Mouse (Mus musculus) spleen, postnatal 36 days (tissue): ENCODE measurements around the gene Iffo1.
A peak's percentile ranks its signal among the peaks of the same experiment; 100 is the strongest.

Source experiments
- DNase-seq, 2 experiments: peaks; one replicate each; pipeline ENCODE4 v3.0.0; 2022; ENCODE audit warnings: low spot score in 2 of 2, mixed read lengths in 1 of 2

The Iffo1 gene

DNA sequence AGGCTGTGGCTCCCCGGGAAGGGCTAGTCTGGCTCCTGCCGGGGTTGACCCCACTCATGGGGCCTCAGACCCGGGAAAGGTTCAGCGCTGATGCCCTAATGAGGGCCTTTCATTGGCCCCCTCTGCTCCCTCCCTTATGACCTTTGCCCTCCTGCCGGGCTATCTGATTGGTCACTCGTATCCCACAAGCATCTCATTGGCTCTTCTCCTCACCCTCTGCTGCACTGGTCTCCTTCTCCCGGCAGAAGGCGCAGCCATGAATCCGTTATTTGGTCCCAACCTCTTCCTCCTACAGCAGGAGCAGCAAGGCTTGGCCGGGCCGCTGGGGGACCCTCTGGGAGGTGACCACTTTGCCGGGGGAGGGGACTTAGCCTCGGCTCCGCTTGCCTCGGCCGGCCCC, at the start of gene Iffo1:
Iffo1 (plus strand) TSS at position 241 of the 400 bp plus-strand sequence.
- peak; percentile 86 to 89 for DNase-seq

DNA sequence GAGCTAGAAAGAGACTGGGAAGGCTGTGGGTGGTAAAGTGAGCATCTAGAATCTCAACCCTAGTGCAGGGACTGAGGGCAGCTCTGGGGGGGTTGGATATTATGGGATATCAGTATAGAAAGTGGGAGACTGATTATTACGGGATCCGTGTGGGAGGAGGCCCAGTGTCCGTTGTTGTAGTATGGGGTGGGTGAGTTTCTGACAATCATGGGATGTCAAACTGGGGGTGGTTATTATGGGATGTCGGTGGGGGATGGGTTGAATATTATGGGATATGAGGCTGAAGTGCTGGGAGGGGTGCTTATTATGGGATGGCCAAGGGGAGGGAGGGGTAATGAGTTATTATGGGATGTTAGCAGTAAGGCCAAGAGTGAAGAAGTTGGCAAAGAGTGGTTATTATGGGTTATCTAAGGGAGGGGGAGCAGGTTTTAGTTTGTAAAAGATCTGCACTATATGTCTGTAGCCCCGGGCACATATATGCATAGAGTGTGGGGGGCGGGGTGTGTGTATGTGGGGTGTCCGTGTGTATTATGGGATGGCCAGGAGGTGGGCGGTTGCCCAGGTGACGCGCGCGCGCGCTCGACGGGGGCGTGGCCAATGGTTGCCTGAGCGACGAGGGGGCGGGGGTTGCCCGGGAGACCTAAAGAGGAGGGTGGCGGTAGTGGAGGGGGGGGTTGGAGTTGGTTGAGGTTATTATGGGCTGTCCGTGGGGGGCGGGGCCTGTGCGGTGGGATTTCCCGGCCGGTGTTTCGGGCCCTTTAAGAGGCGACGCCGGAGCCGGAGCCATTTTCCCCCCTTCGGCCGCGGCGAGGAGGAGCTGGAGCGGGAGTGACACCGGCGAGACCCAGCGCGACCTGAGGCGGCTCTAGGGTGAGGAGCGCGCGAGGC, 49.4 kb upstream of the Iffo1 start, which contains the start of gene Chd4:
Chd4 (plus strand) TSS at position 591 of the 888 bp plus-strand sequence.
- peak; percentile 93 to 95 for DNase-seq

DNA sequence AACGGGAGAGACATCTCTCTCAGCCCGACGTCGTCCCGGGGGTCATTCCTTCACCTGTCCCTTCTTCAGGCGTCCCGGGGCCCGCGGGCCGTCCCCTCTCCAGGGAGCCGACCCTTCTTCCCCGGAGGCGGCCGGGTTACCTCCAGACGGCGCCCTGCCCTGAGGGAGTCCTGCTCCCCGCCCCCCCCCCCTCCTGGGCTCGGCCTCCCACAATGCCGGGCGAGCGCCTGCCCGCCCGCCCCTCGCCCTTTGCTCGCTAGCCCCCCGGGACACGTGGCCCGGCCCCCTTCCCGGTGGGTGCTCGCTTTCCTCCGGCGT, 48.8 kb upstream of the Iffo1 start:
- DNase-seq = no peak

DNA sequence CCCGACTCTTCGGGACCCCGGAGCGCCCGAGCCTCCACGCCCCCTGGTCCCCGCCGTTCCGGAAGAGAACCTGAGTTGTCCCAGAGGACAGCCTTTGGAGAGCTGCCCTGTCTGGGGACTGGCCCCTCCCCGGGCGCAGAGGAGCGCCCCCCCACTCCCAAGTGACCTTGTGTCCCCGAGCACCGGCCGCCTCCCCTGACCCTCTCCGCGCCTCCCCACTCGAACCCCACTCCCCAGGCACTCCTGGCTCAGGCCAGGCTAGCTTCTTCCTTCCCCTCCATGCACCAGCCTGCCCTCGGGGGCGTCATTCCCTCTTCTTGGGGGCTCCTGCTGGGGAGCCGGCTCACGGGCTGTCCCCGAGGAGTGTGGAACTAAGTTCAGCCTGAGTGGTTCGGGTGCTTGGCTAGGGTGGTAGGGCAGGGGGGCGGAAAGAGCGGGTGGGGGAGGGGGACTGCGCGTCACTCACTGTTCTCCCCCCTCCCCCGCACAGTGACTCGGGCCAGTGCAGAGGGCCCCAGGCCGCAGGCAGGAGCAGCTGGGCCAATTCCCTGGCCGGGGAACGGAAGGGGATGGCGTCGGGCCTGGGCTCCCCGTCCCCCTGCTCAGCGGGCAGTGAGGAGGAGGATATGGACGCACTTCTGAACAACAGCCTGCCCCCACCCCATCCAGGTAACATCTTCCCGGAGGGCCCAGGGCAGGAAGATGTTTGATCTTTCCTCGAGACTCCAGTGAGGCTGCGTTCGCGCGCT, 48.3 kb upstream of the Iffo1 start:
- peak; percentile 65 for DNase-seq

DNA sequence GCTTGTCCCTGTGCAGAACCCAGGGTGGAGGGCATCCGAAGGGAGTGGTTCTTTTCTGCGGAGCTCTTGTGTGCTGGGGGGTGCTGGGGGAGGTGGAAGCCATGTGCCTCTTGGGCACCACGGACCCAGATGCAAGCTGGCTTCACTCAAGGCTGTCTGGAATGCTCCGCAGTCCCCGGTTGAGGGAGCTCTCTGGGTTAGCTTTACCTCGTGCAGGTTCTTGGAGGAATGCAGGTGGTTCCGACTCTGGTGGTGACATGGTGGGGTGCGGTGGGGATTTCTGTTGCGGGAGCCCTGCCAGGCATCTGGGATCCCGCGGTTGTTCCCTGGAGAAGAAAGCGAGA, 47.7 kb upstream of the Iffo1 start:
- DNase-seq = no peak

DNA sequence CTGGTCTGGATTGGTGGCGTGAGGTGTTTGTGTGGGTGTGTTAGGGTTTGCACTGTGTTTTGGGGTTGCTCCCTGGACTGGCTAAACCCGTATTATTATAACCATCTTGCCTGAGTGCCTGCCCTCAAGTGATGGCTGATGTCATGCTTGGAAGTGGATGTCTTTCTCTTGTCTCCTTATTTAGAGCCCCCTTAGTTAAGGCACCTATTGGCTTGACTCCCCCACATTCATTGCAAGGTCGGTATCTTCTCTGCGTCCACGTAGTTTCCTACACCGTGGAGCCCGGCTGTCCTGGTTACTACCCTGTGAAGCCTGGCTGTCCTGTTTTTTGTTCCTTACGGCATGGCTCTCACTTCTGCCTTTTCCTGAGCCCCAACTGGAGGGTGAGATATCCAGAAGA, 47.1 kb upstream of the Iffo1 start:
- no peak for DNase-seq

DNA sequence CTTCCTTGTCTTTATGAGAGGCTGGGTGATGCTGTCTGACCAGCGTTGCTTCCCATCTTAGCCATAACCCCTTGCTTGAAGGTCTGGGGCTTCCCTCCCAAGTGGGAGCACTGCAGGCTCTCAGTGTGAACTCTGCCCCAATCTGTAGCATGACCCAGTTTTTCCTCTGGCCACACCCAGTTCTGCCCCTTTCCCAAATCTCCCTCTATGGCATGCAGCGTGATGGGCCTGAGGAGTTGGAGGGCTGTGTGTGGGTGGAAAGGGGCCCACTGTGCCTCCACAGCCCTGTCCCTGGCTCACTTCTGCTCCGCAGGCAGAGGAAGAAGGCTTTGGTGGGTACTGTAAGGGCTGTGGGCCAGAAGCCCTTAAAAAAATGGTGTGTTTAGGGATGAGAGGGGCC, 46.5 kb upstream of the Iffo1 start:
- DNase-seq = no peak

DNA sequence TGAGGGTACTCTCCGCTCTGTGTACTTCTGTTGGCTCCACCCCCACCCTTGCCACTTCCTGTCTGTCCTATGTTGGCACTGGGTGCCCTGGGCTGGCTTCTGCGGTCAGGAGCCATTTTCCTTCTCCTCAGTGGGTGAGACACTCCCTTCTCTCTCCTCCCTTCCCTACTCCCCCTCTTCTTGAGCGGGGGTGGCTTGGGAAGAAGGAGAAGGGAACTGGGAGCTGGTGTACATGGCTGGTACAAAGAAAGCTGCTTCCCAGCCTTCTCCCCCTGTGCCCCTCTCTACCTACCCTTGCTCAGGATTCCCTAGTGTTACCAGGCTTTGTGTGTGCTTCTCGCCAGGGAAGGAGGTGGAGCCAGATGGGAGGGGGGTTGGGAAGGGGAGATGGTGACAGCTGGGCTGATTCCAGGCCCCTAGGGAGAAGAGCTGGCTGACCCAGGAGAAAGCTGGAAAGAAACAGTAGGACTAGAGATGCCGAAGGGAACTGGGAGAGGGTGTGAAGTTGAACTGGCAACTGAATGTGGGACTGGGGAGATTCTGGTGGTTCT, 45.5 kb upstream of the Iffo1 start:
- DNase-seq = peak; percentile 72 to 77

DNA sequence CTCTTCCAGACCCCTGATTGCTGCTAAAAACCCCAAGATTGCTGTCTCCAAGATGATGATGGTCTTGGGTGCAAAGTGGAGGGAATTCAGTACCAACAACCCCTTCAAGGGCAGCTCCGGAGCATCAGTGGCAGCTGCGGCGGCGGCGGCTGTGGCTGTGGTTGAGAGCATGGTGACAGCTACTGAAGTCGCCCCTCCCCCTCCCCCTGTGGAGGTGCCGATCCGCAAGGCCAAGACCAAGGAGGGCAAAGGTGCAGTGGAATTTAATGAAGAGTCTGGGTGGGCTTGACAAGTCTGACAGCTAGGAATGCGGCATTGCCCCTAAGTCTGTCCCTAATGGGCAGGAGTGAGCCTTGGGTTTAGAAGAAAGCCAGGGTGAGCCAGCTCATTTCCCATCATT, 43.6 kb upstream of the Iffo1 start:
- no peak for DNase-seq

DNA sequence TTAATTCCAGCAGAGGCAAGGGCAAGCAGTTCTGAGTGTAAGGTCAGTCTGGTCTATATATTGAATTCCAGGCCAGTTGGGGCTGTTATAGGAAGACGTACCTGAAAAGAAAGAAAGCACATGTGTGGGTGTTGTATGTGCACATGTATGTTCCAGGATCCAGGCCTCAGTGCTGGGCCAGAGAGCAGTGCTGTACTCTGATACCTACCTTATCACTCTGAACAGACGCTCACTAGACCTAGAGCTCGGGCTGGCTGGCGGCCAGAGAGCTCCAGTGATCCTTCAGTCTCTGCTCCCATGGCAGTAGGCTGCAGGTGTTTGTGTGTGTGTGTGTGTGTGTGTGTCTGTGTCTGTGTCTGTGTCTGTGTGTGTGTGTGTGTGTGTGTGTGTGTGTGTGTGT, 40.8 kb upstream of the Iffo1 start:
- DNase-seq = peak; percentile 57 to 78

DNA sequence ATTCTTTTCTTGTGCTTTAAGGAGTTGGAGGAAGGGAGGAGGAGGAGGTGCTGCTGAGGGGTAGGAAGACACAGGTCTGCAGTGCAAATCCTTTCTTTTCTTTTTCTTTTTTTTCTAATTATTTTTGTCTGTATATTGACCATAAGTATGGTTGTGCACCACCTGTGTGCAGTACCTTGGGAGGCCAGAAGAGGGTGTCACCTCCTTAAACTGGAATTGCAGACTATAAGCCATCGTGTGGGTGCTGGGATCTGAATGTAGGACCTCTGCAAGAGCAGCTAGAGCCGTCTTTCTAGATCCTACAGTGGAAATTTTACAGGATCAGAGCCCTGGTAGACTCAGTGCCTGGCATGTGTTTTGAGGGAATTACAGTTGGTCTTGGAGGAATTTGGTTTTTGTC, 37.3 kb upstream of the Iffo1 start:
- DNase-seq = no peak

DNA sequence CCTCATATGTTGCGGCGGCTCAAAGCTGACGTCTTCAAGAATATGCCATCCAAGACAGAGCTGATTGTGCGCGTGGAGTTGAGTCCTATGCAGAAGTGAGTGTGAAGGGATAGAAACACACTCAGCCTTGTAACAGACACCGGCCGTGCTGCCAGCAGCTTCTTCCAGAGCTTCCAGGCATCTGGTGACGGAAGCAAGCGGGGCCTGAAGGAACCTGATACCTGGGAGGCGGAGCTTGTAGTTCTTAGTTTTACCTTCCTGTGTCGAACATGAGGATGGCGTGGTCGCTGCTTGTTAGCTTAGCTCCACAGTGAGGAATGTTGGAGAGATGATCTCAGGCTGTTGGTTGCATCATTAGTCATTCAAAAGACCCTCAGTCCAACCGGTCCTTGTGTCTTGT, 35.7 kb upstream of the Iffo1 start:
- no peak for DNase-seq

DNA sequence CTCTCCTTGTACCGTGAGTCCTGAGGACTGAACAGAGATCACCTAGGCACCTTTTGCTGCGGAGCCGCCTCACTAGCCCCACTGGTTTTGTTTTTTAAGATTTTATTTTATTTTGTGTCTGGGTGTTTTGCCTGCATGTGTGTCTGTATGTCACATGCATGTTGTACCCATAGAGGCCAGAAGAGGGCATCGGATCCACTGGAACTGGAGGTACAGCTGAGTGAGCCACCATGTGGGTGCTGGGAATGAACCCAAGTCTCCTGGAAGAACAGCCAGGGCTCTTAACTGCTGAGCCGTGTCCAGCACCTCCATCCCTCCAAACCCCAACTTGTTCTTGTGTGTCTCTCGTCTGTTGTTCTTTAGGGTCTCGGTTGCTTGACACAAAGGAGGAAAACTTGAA, 34.1 kb upstream of the Iffo1 start:
- no peak for DNase-seq

DNA sequence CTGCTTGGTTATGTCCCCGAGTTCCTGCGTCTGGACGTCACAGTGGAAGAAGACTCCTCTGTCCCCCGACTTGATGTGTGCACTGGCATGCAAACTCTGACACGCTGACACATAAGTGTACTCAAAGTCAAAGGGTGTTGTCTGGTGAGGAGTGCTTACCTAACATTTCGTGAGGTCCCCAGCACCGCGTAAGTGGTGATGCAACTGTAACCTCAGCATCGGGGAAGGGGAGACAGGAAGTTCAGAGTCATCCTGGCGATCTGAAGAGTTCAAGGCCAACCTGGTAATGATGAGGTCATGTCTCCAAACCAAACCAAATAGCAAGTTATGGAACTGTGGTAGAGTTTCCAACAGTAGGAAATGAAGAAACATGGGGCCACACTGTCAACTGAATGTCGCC, 32.5 kb upstream of the Iffo1 start:
- no peak for DNase-seq

DNA sequence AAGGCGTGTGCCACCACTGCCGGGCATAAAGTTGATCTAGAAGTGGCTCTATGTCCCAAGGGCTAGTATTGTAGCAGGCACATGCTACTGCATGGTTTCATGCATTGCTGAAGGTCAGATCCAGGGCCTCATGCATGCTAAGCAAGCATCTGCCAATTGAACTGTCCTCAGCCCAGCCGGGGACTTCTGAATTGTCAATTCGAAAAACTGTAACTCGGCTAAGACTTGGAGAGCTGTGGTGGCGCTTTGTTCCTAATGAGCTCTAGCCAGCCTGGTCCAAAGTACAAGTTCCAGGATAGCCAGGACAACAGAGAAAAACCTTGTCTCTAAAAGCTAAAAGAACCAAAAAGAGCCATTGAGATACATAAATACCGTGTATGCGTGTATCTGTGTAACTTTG, 25.7 kb upstream of the Iffo1 start:
- DNase-seq = no peak

DNA sequence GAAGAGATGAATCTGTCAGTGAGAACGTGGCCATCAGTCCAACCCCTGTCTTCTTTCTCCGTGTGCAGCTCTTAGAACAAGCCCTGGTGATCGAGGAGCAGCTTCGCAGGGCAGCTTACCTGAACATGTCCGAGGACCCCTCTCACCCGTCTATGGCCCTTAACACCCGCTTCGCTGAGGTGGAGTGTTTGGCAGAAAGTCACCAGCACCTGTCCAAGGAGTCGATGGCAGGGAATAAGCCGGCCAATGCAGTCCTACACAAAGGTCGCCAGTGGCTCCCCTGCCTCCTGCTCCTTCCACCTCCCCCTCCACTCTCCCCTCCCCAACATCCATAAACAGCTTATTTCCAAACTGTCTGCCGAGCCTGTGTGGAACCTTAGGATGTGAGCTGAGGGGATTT, 16.3 kb upstream of the Iffo1 start:
- no peak for DNase-seq

DNA sequence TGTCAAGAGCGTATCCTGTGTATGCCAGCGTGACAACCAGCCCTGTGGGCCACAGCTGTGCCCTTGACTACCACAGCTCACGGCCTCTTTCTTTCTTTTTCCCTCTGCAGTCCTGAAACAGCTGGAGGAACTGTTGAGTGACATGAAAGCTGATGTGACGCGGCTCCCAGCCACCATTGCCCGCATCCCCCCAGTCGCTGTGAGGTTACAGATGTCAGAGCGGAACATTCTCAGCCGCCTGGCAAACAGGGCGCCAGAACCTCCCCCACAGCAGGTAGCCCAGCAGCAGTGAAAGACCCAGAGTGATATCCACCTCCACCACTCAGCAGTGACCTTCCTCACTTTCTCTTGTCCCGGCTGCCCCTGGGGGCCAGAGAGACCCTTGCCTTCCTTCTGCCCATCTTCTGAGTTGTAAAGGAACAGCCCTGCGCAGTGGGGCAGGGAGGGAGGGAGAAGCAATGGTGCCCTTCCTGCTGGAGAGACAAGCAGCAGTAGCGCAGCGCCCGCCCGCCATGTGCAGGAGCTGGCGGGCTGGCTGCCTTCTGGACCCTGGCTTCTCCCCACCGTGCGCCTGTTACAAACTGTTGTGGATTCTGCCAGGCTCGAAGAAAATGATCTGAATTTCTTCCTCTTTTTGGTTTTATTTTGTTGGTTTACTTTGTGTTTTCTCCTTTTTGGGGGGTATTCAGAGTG, 15.2 kb upstream of the Iffo1 start:
- no peak for DNase-seq

DNA sequence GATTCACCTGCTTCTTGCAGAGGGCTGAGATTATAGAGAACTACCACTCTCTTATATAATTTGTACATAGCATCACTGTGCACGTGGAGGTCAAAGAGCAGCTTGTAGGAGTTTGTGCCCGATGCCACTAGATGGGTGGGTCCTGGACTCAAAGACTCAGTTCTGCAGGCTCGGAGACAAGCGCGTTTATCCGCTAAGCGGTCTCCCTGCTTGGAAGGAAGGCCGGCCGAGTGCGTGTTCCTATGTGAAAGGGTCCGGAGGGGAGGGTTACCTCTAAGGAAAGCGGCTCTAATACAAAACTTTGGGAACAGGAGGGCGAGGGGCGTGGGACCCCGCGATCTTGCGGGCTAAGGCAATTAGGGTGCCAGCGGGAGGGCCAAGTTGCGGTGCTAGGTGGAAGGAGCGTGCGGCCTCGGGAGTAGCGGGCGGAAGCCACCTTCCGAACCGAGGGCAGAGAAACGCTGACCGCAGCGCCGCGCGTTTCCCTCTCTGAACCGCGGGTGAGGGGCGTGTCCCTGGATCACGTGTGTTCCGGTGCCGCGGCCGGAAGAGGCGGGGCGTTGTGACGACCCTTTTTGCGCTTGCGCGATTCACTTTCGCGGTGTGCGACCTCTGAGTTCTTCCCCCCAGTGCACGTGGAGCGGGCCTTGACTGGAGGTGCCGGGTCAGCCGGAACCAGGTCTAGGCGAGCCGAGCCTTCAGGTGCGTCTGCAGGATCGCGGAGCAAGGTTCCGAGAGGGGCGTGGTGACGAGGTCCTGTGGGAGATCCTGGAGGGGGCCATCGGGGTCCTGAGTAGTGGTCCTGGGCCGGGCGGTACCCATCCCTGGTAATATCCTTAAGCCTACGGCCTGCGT, 13.5 kb upstream of the Iffo1 start, which contains the start of gene Nop2:
Nop2 (plus strand) TSS at position 608 of the 855 bp plus-strand sequence.
- DNase-seq = peak; percentile 85 to 89

DNA sequence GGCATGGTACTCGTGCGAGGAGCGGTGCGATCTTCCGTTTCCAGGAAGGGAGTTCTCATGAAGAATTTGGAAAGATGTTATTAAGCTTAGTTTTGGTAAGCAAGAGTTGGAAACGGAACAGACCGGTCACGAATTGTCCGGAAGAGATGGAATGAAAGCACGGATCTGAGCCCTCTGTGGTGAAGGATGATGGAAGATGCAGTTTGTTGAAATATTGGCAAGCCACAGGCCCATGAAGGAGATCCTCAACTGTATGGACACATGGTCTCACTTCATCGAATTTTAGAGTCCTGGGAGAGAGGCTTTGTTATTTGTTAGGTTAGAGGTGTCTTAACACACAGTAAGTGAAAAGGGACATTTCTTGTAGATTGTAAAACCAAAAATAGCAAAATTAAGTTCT, 12.6 kb upstream of the Iffo1 start:
- no peak for DNase-seq

DNA sequence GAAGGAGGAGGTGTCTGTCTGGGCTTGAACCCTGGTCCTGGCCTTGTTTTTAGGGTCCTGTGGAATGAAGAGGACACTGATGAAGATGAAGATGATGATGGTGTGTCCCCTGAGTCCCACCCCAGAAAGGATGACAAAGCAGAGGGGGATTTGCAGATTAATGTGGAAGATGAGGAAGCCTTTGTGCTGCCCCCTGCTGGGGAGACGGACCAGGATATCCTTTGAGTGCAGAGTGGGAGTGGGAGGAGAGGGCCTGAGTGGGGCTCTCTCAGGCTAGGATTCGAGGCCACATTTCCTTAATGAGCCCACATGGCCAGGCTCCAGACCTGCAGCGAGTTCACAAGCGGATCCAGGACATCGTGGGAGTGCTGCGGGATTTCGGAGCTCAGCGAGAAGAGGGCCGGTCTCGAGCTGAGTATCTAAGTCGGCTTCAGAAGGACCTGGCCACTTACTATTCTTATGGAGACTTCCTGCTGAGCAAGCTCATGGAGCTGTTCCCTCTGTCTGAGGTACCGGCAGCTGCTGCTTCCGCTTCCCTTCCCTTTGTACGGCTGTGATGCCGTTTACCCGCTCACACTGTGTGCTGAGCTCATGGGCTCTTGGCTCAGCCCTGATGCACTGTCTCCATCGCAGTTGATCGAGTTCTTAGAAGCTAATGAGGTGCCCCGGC, 7.9 kb upstream of the Iffo1 start:
- DNase-seq = no peak

DNA sequence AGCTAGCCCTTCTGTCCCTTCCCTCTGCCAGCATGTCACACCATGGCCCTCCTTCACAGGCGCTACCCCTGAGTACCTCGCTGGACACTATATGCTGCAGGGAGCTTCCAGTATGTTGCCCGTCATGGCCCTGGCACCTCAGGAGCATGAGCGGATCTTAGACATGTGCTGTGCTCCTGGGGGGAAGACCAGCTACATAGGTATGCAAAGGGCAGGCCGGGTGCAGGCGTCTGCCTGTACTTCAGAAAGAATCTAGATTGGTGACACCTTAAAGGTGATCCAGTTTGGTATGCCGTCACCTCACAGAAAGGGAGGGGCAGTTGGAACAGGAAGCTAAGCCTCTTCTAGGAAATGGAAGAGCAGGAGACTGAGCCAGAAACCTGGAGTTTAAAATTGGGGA, 5.3 kb upstream of the Iffo1 start:
- DNase-seq = no peak
